Mouse (Mus musculus): ENCODE results near the gene Vps53.

- TF ChIP-seq CTCF (IDR thresholded peaks at IDR 0.05), result no peak
- TF ChIP-seq EP300 (IDR thresholded peaks at IDR 0.05), result no peak
Measured at GRCm38 (mm10) chr11:76026527-76027138, 152.8 kb downstream of the Vps53 start.
